Mouse (Mus musculus): ENCODE data around the gene Lmf1.

DNA sequence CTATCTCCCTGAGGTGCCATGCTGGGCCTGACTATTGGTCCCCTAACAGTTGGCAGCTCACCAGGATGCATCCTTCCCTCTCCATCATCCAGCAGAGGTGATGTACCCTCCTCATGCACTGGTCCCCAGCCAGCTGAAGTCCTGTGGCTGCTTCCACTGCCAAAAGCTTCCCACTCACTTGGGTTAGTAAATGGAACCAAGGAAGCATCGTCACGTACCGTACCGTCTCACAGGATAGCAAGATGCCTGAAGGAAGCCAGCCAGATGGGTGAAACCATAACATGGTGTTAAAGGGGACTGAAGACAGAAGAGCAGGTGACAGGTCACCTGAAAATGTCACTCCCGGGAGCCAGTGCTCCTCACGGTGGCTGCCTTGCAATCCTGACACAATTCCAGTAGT lies 86.6 kb downstream of the Lmf1 start:
- TF ChIP-seq EP300 (optimal IDR thresholded peaks at IDR 0.05) (no peak), CTCF (IDR thresholded peaks at IDR 0.05; ENCODE audit: low read depth) (no peak)

All from stomach, postnatal 0 days (tissue).